Mouse (Mus musculus): ENCODE measurements around the gene Usp51. TPM values are rescaled to one million over a fixed set of nuclear protein-coding genes. Genes with fewer than 3 reads are reported as not detected.

Gene Usp51
- polyA plus RNA-seq (2012; rRNA removed) = 2.0 TPM in 2 replicates

DNA sequence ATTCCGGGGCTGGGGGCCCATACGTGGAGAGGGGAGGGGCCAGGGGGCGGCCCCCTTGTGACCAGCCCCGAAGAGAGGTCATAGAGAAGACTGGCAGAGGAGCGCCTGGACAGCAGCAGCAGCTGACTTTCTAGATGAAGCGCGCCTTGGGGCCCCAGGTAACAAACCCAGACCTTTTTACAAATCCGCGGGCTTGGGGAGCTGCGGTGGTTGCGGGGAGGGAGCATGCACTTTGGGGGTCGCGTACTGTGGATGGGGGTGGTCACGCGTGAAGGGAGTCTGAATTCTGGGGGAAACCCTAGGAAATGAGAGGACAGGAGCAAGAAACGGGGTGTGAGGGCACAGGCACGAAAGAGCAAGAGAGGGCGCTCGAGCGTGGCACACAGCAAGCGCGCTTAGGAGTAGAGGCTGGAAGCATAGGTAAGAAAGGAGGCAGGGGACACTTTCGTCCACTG lies at the start of gene Usp51:
Gene Usp51 (plus strand): TSS at position 83 of the 455 bp plus-strand sequence.

DNA sequence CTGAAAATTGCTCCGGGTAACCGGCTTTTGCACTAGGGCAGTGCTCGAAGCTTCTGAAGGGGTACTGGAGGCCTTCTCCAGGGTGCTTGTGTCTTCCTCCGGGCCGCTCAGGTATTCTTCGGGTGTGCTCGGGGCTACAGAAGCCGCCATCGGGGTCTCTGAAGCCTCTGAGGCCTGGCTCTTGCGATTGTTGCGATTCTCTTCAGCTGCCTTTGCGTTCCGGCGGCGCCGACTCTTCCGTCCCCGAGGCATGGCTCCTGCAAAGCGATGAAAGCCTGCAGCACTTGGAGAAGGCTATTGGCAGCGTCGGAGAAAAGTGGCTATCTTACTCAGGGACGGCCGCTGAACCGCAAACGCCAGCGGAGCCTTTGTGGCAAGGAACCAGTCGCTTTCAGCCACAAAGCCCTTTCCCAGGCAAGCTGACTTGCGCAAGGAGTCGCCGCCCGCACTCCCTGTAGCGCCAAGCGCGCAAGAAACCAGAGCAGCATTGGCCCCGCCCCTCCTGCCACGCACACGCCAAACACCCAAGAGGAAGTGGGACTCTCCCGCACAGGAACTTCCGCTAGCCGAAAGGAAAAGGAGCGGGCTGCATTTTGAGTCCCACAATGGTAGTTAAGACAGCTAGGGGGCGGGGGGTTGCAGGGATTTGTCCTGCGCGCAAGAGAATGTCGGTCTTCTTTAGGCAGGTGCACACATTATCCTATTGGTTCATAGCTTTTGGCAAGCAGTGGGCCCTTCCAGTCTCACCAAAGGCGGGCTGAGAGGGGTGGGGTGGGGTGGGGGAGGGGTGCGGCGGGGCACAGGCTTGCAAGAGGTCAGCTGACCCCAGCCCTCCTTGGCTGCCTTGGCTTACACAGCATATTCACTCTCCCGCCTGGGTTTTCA lies 31.1 kb downstream of the Usp51 start, which contains the start of gene Mageh1:
Gene Mageh1 (minus strand): TSS at position 489 of the 885 bp plus-strand sequence.

Other genes with a start within 250 kb of the Usp51 start
- gene Shroom2, start 237.0 kb upstream of the Usp51 start, polyA plus RNA-seq (2012; rRNA removed) = 43.1 and 48.6 TPM in 2 replicates
- 0.07 and 0.39 TPM in 2 replicates for gene Gpr143, start 224.5 kb upstream of the Usp51 start, polyA plus RNA-seq (2012; rRNA removed)
- gene Mageh1, start 31.1 kb downstream of the Usp51 start, polyA plus RNA-seq (2012; rRNA removed) = 83.1 and 84.0 TPM in 2 replicates
- gene Foxr2, start 112.3 kb downstream of the Usp51 start, polyA plus RNA-seq (2012; rRNA removed) = 1.0 and 1.2 TPM in 2 replicates
- gene Rragb, start 133.5 kb downstream of the Usp51 start, polyA plus RNA-seq (2012; rRNA removed) = 40.4 and 45.1 TPM in 2 replicates
- gene Klf8, start 231.0 kb downstream of the Usp51 start, polyA plus RNA-seq (2012; rRNA removed) = 7.0 and 7.5 TPM in 2 replicates

Data from central nervous system, embryonic 14 days (tissue).